Mouse (Mus musculus) CH12.LX (cell line): Measurements from ENCODE around the gene Stk40. TPM values are rescaled to one million over a fixed set of nuclear protein-coding genes. Genes with fewer than 3 reads are reported as not detected.

Experiments
- DNase-seq: peaks from one replicate; pipeline ENCODE4 v3.0.0-alpha.2; 2013; ENCODE audit errors: extremely low read depth
- H3K27ac ChIP-seq: 2 replicates; pipeline ENCODE4 v1.5.1; 2012; ENCODE audit warnings: low read depth, mild to moderate bottlenecking, control low read depth, moderate library complexity; ENCODE audit not compliant: insufficient read depth
- H3K27me3 ChIP-seq: replicated peaks from 2 replicates; pipeline ENCODE3; 2012; ENCODE audit warnings: inconsistent platforms
- H3K36me3 ChIP-seq, 2 experiments: replicated peaks in 1 of 2; 2 replicates each; pipeline versions ENCODE3 to v1.6.1; 2012; ENCODE audit warnings: inconsistent platforms in 1 of 2, low read length in 1 of 2, mild to moderate bottlenecking in 1 of 2, mixed read lengths in 1 of 2, moderate library complexity in 1 of 2; ENCODE audit not compliant: control insufficient read depth in 1 of 2, insufficient read depth in 1 of 2
- H3K4me1 ChIP-seq, 2 experiments: 2 replicates each; pipeline ENCODE4 v1.6.1; 2012; ENCODE audit warnings: inconsistent platforms in 1 of 2, moderate library complexity in 1 of 2; ENCODE audit not compliant: insufficient read depth in 2 of 2, control insufficient read depth in 1 of 2
- H3K4me2 ChIP-seq: 2 replicates; pipeline ENCODE4 v1.6.1; 2012; ENCODE audit warnings: low read depth, mild to moderate bottlenecking, control low read depth; ENCODE audit not compliant: poor library complexity, insufficient read depth, severe bottlenecking
- H3K4me3 ChIP-seq, 3 experiments: fragments of 150-350 bp in 1 of 3; sonication (generic) in 1 of 3; replicated peaks in 1 of 3; 2 replicates each; pipeline versions ENCODE3 to v1.5.1; 2011 to 2012; ENCODE audit warnings: low read depth in 2 of 3, low read length in 2 of 3, mild to moderate bottlenecking in 2 of 3, moderate library complexity in 2 of 3, control low read depth in 1 of 3, improper control_type of control experiment in 1 of 3, inconsistent platforms in 1 of 3, mixed read lengths in 1 of 3; ENCODE audit not compliant: poor library complexity in 1 of 3
- H3K79me2 ChIP-seq: replicated peaks from 2 replicates; pipeline ENCODE4 v1.6.1; 2012; ENCODE audit warnings: mild to moderate bottlenecking, moderate library complexity; ENCODE audit not compliant: control insufficient read depth, poor library complexity, insufficient read depth, severe bottlenecking; ENCODE audit errors: extremely low read depth
- H3K9ac ChIP-seq: 2 replicates; pipeline ENCODE4 v1.6.1; 2012; ENCODE audit warnings: low read depth, mild to moderate bottlenecking, control low read depth, moderate library complexity; ENCODE audit not compliant: insufficient read depth
- H3K9me3 ChIP-seq: replicated peaks from 2 replicates; pipeline ENCODE3; 2012; ENCODE audit warnings: low read length, inconsistent platforms, mixed read lengths
- BHLHE40 ChIP-seq: IDR thresholded peaks from 2 replicates; pipeline ENCODE4 v1.6.1; 2011; ENCODE audit warnings: mild to moderate bottlenecking, low read depth, low read length, improper control_type of control experiment
- CHD2 ChIP-seq: IDR thresholded peaks from 2 replicates; pipeline ENCODE4 v1.6.1; 2011; ENCODE audit warnings: low read length, improper control_type of control experiment
- CTCF ChIP-seq, 2 experiments: IDR thresholded peaks in 1 of 2; conservative IDR thresholded peaks in 1 of 2; 2 replicates each; pipeline ENCODE4 v1.5.1; 2011 to 2012; ENCODE audit warnings: low read depth in 2 of 2, low read length in 2 of 2, improper control_type of control experiment in 1 of 2, inconsistent platforms in 1 of 2, mild to moderate bottlenecking in 1 of 2, moderate library complexity in 1 of 2
- ELF1 ChIP-seq: IDR thresholded peaks from 2 replicates; pipeline ENCODE4 v1.6.1; 2014; ENCODE audit warnings: low read depth, mild to moderate bottlenecking, inconsistent platforms, low read length, improper control_type of control experiment
- EP300 ChIP-seq: IDR thresholded peaks from 2 replicates; pipeline ENCODE4 v1.6.1; 2011; ENCODE audit warnings: low read length, improper control_type of control experiment
- ETS1 ChIP-seq: conservative IDR thresholded peaks from 2 replicates; pipeline ENCODE4 v1.6.1; 2012; ENCODE audit warnings: low read depth, mild to moderate bottlenecking, inconsistent platforms, low read length, improper control_type of control experiment, moderate library complexity
- HCFC1 ChIP-seq: IDR thresholded peaks from 2 replicates; pipeline ENCODE4 v1.6.1; 2012; ENCODE audit warnings: low read depth, mild to moderate bottlenecking, inconsistent platforms, low read length, improper control_type of control experiment
- JUN ChIP-seq: IDR thresholded peaks from 2 replicates; pipeline ENCODE4 v1.6.1; 2011; ENCODE audit warnings: low read depth, mild to moderate bottlenecking, low read length, improper control_type of control experiment, moderate library complexity; ENCODE audit not compliant: insufficient read depth
- JUND ChIP-seq: conservative IDR thresholded peaks from 2 replicates; pipeline ENCODE4 v1.6.1; 2011; ENCODE audit warnings: low read depth, low read length, improper control_type of control experiment
- MAX ChIP-seq: IDR thresholded peaks from 2 replicates; pipeline ENCODE4 v1.6.1; 2011; ENCODE audit warnings: low read length, improper control_type of control experiment
- MAZ ChIP-seq: IDR thresholded peaks from 2 replicates; pipeline ENCODE4 v1.6.1; 2012; ENCODE audit warnings: low read depth, mild to moderate bottlenecking, inconsistent platforms, low read length, improper control_type of control experiment, moderate library complexity
- MEF2A ChIP-seq: IDR thresholded peaks from 2 replicates; pipeline ENCODE4 v1.6.1; 2014; ENCODE audit warnings: low read depth, mild to moderate bottlenecking, inconsistent platforms, low read length, improper control_type of control experiment, borderline replicate concordance
- MXI1 ChIP-seq: IDR thresholded peaks from 2 replicates; pipeline ENCODE4 v1.6.1; 2011; ENCODE audit warnings: mild to moderate bottlenecking, low read depth, low read length, improper control_type of control experiment
- MYC ChIP-seq: IDR thresholded peaks from 2 replicates; pipeline ENCODE4 v1.6.1; 2011; ENCODE audit warnings: low read depth, mild to moderate bottlenecking, improper control_type of control experiment, low read length
- NELFE ChIP-seq: IDR thresholded peaks from 2 replicates; pipeline ENCODE4 v1.6.1; 2011; ENCODE audit warnings: low read depth, low read length, improper control_type of control experiment
- PAX5 ChIP-seq: IDR thresholded peaks from 2 replicates; pipeline ENCODE4 v1.6.1; 2012; ENCODE audit warnings: low read length, inconsistent platforms, mixed read lengths
- POLR2A ChIP-seq: IDR thresholded peaks from 2 replicates; pipeline ENCODE4 v1.6.1; 2011; ENCODE audit warnings: low read depth, mild to moderate bottlenecking, improper control_type of control experiment, low read length
- RAD21 ChIP-seq: IDR thresholded peaks from 2 replicates; pipeline ENCODE4 v1.6.1; 2011; ENCODE audit warnings: low read depth, mild to moderate bottlenecking, low read length, improper control_type of control experiment, moderate library complexity
- TBP ChIP-seq: conservative IDR thresholded peaks from 2 replicates; pipeline ENCODE4 v1.6.1; 2011; ENCODE audit warnings: low read depth, low read length, improper control_type of control experiment
- ZC3H11A ChIP-seq: IDR thresholded peaks from 2 replicates; pipeline ENCODE4 v1.6.1; 2012; ENCODE audit warnings: low read depth, mild to moderate bottlenecking, inconsistent platforms, low read length, improper control_type of control experiment
- ZKSCAN1 ChIP-seq: IDR thresholded peaks from 2 replicates; pipeline ENCODE4 v1.6.1; 2012; ENCODE audit warnings: low read depth, inconsistent platforms, low read length, improper control_type of control experiment, borderline replicate concordance
- ZMIZ1 ChIP-seq: IDR thresholded peaks from 2 replicates; pipeline ENCODE4 v1.6.1; 2012; ENCODE audit warnings: low read depth, mild to moderate bottlenecking, inconsistent platforms, low read length, improper control_type of control experiment
- ZNF384 ChIP-seq: IDR thresholded peaks from 2 replicates; pipeline ENCODE4 v1.6.1; 2012; ENCODE audit warnings: low read depth, low read length, improper control_type of control experiment, inconsistent platforms
- dilution Hi-C: fragments of 300-500 bp; cut with MboI; formaldehyde crosslinking; loops from 2 replicates; pipeline ENCODE4 v1.14.3; 2020; ENCODE audit warnings: low sequenced_read_pairs; ENCODE audit not compliant: extremely low pct_unique_long_range_greater_than_20kb, extremely low pct_ligation_motif_present
- in situ Hi-C: fragments of 300-500 bp; cut with MboI; formaldehyde crosslinking; loops from 3 replicates; pipeline ENCODE4 v1.14.3; 2019; ENCODE audit warnings: low sequenced_read_pairs, low pct_ligation_motif_present, low pct_unique_long_range_greater_than_20kb, mixed read lengths
- polyA plus RNA-seq: library from polyadenylated mRNA; unstranded; fragments of >175 nt; gene quantifications from 2 replicates; pipeline ENCODE4 v1.2.1, GENCODE M21; 2012; ENCODE audit warnings: low read depth; ENCODE audit not compliant: insufficient read length
- total RNA-seq, 2 experiments: library from RNA; depleted of rRNA; stranded (reverse); fragments of 300-350 nt in 1 of 2; fragments of >200 nt in 1 of 2; gene quantifications; 2 replicates each; pipeline ENCODE4 v1.2.3; 2012 to 2014

Gene Stk40
- total and polyA plus RNA-seq, 3 experiments = 8.6 to 33.0 (median 16.4) TPM

DNA sequence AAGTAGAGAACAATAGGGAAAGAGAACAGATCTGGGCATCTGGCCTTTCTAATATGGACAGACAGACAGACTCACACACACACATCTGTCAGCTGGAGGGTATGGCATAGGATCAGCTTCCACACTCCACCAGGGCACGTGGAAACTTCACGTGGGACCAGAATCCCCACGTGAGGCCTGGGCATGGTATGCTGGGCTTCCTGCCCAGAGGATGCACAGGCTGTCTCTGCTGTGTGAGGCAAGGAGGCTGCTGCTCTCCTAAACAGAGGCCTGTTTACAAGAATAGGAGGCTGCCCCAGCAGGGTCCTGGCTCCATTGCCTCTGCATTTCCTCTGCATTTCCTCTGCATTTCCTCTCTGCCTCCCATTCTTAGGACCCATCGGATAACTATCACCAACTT lies 30.9 kb downstream of the Stk40 start:
- no peak for TF ChIP-seq ETS1
- no peak for TF ChIP-seq MAX
- no peak for TF ChIP-seq BHLHE40
- TF ChIP-seq ZC3H11A = no peak
- no peak for TF ChIP-seq NELFE
- no peak for TF ChIP-seq ZNF384
- Histone ChIP-seq H3K4me3 (no peak overlapping the region), H3K79me2 (no peaks in the 10 kb centered on the region), H3K9me3 (no peaks in the 10 kb centered on the region), H3K27me3 (no peaks in the 10 kb centered on the region), H3K9ac (no peak overlapping the region), H3K27ac (no peak overlapping the region), H3K4me1 (peaks cover 0 to 20% of the 10 kb centered on the region in 2 experiments; a peak in 3 of 4 replicates), H3K36me3 (peaks cover 90 to 96% of the 10 kb centered on the region in 2 experiments), H3K4me2 (no peak overlapping the region)
- DNase-seq = no peak
- in situ Hi-C loops = no loop called here
- dilution Hi-C loops = no loop called here

DNA sequence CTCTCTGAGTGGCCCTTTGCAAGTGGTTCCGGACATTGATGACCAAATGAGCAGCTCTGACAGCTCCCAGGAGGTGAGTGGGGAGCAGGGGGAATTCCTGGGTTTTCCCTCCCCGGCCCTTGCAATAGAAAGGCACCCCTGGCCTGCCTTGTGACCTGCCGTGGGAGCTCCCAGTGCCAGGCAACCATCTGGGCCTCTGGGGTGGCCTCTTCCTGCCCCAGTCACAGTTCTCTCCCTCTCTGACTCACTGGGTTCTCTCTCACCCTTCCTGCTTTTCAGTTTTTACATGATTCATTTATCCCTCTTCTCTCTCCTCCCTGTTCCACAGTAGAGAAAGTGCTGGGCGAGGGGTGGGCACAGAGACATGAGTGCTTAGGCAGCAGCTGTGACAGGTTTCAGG lies 34.0 kb downstream of the Stk40 start:
- Histone ChIP-seq H3K9ac (no peak overlapping the region), H3K27ac (no peak overlapping the region), H3K79me2 (no peaks in the 10 kb centered on the region), H3K4me1 (peaks cover 0 to 20% of the 10 kb centered on the region in 2 experiments; a peak in 3 of 4 replicates), H3K27me3 (no peaks in the 10 kb centered on the region), H3K36me3 (peaks cover 78 to 87% of the 10 kb centered on the region in 2 experiments), H3K4me3 (no peak overlapping the region), H3K9me3 (no peaks in the 10 kb centered on the region), H3K4me2 (no peak overlapping the region)
- TF ChIP-seq MAZ (no peak), JUND (no peak), MYC (no peak), MEF2A (no peak), CHD2 (no peak), HCFC1 (no peak), MXI1 (no peak), NELFE (no peak), ZC3H11A (no peak), POLR2A (no peak)
- dilution Hi-C loops = no loop called here
- DNase-seq = no peak
- in situ Hi-C loops = no loop called here

DNA sequence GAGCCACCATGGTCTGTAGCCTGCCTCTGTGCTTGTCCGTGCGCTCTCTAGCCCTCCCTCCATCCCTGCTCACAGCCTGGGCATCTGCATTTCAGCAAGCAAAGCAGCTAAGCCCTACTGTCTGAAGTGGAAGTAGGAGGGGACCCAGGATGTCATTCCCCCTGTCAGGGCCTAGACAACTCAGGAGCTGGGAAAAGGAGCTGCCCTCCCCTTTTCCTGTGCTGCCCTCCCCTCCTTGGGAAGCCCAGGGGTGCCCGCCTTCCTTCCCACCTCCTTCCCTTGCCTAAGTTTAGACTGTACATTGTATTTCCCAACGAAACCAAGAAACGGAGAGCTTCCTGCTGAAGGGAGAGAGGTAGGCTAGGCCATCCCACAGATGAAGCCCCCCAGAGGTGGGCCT lies 37.3 kb downstream of the Stk40 start:
- in situ Hi-C loops = no loop called here
- no peaks in the 10 kb centered on the region for H3K27me3 ChIP-seq
- H3K36me3 ChIP-seq = peaks cover 49 to 58% of the 10 kb centered on the region in 2 experiments
- peaks cover 0 to 14% of the 10 kb centered on the region in 2 experiments; a peak in 3 of 4 replicates for H3K4me1 ChIP-seq
- TF ChIP-seq MAX = no peak
- TF ChIP-seq POLR2A = no peak
- no peak for TF ChIP-seq ZMIZ1
- no peak for TF ChIP-seq CTCF (conservative IDR thresholded peaks at IDR 0.05 in 1 of 2, IDR thresholded peaks at IDR 0.05 in 1 of 2; ENCODE audit: low read depth in 2 of 2, low read length in 2 of 2)
- TF ChIP-seq ELF1 = no peak
- TF ChIP-seq HCFC1 = no peak
- TF ChIP-seq MEF2A = no peak
- TF ChIP-seq BHLHE40 = no peak
- TF ChIP-seq EP300 = no peak
- TF ChIP-seq TBP = no peak
- TF ChIP-seq CHD2 = no peak
- TF ChIP-seq ZKSCAN1 = no peak
- TF ChIP-seq PAX5 = no peak
- TF ChIP-seq ETS1 = no peak
- no peak for TF ChIP-seq JUN
- no peak for TF ChIP-seq RAD21
- no peaks in the 10 kb centered on the region for H3K79me2 ChIP-seq
- H3K4me2 ChIP-seq = no peak overlapping the region
- H3K4me3 ChIP-seq = no peak overlapping the region
- no peak for DNase-seq
- no peaks in the 10 kb centered on the region for H3K9me3 ChIP-seq
- dilution Hi-C loops = no loop called here
- no peak overlapping the region for H3K9ac ChIP-seq
- H3K27ac ChIP-seq = no peak overlapping the region
